Mouse (Mus musculus) cerebellum, adult 9-10 months (tissue): ENCODE data around the gene Ahr.

Experiments used
- DNase-seq: peaks from one replicate; pipeline ENCODE4 v3.0.0; 2022

Gene Ahr

GRCm38 (mm10) chr12:35501476-35501875 is 33.4 kb downstream of the Ahr start:
- no peak for DNase-seq

DNA sequence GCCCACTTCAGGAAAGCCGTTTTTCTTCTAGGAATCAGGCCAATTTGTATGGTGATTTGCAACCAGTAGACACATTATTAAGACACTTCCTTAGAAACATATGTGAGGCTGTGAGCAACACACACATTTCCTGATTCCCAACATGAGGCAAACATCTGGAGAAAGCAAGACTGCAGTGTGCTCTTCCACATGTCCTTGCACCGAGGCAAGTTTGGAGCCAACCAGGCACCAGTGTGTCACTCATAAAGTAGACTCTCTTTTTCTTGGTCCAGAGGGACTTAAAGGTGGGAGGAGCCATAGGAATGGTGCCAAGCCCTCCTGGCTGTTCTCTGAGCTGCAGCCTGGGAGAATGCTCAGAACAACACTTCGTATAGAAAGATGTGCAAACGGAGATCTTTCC is 39.6 kb downstream of the Ahr start:
- DNase-seq = no peak

DNA sequence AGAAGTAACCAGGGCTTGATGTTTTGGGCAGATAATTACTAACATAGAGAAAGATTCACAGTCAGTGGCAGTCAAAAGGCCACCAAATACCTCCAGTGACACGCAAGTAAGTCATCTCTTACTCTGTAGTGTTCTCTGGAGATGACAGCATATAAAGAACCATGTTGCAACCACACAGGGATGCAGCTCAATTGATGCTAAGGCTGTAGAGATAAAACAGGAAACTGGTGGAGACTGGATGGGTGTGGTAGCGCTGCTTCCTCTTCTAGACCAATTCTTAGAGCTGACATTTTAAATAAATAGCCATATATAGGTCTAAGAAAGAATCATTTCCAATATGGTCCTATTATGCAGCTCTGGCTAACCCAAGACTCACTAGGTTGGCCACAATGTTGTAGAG is 54.1 kb downstream of the Ahr start:
- no peak for DNase-seq

DNA sequence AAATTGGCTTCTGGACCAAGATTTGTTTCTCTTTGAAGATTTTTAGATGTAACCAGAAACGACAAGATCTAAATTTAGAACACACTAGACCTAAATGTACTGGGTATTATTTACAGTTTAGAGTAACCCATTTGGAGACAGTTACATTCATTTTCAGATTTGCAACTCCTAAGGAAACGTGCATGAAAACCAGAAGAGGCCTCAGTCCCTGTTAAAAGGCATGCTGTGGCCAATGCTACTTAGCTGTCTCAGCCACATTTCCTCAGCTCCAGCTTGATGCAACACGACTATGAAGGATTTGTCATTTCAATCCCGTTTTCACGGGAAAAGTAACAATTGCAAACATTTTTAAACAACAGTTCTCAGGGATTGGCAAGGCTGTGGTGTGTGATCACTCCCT is 55.9 kb downstream of the Ahr start:
- no peak for DNase-seq

- DNase-seq = no peak
These were observed 71.4 kb downstream of the Ahr start for GRCm38 (mm10) chr12:35463457-35463856.

DNA sequence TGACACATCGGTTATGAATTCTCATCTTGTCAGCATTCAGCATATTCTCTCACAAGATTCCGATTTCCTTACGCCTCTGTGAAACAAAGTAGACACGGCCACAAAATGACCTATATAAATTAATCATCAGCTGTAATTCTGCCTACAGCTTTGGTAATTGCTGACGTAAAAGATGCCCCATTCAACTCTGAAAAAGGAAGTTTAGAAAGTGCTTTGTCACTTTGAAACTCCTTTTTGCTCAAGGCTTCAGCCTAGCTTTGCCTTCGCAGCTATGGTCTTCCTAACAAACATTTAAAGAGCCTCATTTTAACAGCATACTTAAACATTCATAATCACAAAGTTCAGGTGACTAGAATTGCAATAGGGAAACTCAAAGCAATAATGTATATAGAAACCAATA is 72.2 kb downstream of the Ahr start:
- no peak for DNase-seq

DNA sequence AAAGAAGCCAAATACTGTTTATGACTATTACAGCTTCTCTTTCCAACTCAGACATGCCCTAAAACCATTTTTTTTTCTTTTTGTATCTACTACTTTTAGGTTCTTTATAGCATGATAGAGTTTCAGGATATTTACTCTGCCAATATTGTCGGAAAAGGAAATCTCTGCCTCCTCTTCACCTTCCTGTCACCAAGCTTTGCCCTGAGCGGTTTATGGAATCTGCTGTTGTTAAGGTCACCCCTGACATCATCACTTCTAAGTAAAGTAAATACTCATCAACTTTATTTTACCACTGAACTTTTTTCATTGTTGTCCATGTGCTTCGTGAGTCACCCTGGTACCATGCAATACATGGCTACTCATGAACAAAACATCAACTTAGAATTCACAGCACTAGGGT is 75.2 kb downstream of the Ahr start:
- no peak for DNase-seq
